Mouse (Mus musculus): ENCODE data around the gene Taok1. TPM values are rescaled to one million over a fixed set of nuclear protein-coding genes. Genes with fewer than 3 reads are reported as not detected.

Gene Taok1
- polyA plus RNA-seq, 1 experiment: 2.5 TPM

GRCm38 (mm10) chr11:77504377-77504776, 103.2 kb downstream of the Taok1 start:
- TF ChIP-seq CTCF (IDR thresholded peaks at IDR 0.05; ENCODE audit: extremely low read depth, insufficient read depth, insufficient read length, insufficient replicate concordance): no peak
- no peak for TF ChIP-seq POLR2A (IDR thresholded peaks at IDR 0.05; ENCODE audit: low read depth, low read length)
- H3K36me3 ChIP-seq (ENCODE audit: control insufficient read depth, insufficient read depth, low read length): peaks cover 28% of the 10 kb centered on the region
- no peaks in the 10 kb centered on the region; the same call in 1 of the 2 replicates for H3K4me1 ChIP-seq (ENCODE audit: control insufficient read depth, insufficient read depth, insufficient read length)
- no peak overlapping the region for H3K27ac ChIP-seq (ENCODE audit: insufficient read depth, low read length)
- no peak for DNase-seq (ENCODE audit: low read depth in 1 of 2, low spot score in 2 of 2)
- H3K27me3 ChIP-seq (ENCODE audit: control insufficient read depth, insufficient read depth, low read length): no peaks in the 10 kb centered on the region
- no peak overlapping the region for H3K4me3 ChIP-seq (ENCODE audit: extremely low read depth, insufficient read depth, insufficient read length)
- 95% methylated on average over 19 of the region's 19 CpGs for WGBS

DNA sequence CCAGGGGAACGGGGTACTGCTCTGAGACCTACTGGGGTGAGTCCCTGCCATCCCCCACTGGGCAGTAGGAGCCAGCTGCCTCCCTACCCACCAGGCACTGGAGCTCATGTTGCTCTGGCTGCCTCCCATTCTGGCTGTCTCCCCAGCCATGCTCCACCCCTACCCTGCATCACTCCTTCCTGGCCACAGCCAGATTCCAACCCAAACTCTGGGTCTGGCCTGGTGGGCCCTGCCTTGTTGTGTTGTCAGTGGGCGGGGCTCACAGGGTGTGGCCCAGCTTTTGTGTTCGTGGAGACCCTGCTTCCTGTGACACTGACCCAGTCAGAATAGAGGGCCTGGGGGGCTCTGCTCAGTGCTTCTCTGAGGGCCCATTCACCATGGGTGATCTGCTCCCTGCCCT, 104.1 kb downstream of the Taok1 start:
- Histone ChIP-seq H3K27me3 (ENCODE audit: control insufficient read depth, insufficient read depth, low read length) (no peaks in the 10 kb centered on the region), H3K4me3 (ENCODE audit: extremely low read depth, insufficient read depth, insufficient read length) (no peak overlapping the region), H3K27ac (ENCODE audit: insufficient read depth, low read length) (no peak overlapping the region), H3K36me3 (ENCODE audit: control insufficient read depth, insufficient read depth, low read length) (peaks cover 28% of the 10 kb centered on the region), H3K4me1 (ENCODE audit: control insufficient read depth, insufficient read depth, insufficient read length) (no peaks in the 10 kb centered on the region; the same call in 1 of the 2 replicates)
- WGBS: 82% methylated on average over 3 of the region's 3 CpGs
- no peak for TF ChIP-seq POLR2A (IDR thresholded peaks at IDR 0.05; ENCODE audit: low read depth, low read length)
- TF ChIP-seq CTCF (IDR thresholded peaks at IDR 0.05; ENCODE audit: extremely low read depth, insufficient read depth, insufficient read length, insufficient replicate concordance): no peak
- DNase-seq (ENCODE audit: low read depth in 1 of 2, low spot score in 2 of 2): no peak

- peaks cover 28% of the 10 kb centered on the region for H3K36me3 ChIP-seq (ENCODE audit: control insufficient read depth, insufficient read depth, low read length)
- no peaks in the 10 kb centered on the region for H3K4me1 ChIP-seq (ENCODE audit: control insufficient read depth, insufficient read depth, insufficient read length)
- no peaks in the 10 kb centered on the region for H3K27me3 ChIP-seq (ENCODE audit: control insufficient read depth, insufficient read depth, low read length)
- no peak overlapping the region for H3K4me3 ChIP-seq (ENCODE audit: extremely low read depth, insufficient read depth, insufficient read length)
- no peak for DNase-seq (ENCODE audit: low read depth in 1 of 2, low spot score in 2 of 2)
- H3K27ac ChIP-seq (ENCODE audit: insufficient read depth, low read length): no peak overlapping the region
- TF ChIP-seq POLR2A (IDR thresholded peaks at IDR 0.05; ENCODE audit: low read depth, low read length) (no peak), CTCF (IDR thresholded peaks at IDR 0.05; ENCODE audit: extremely low read depth, insufficient read depth, insufficient read length, insufficient replicate concordance) (no peak)
- 92% methylated on average over 6 of the region's 6 CpGs for WGBS
These were observed 105.1 kb downstream of the Taok1 start for GRCm38 (mm10) chr11:77502481-77502880.

DNA sequence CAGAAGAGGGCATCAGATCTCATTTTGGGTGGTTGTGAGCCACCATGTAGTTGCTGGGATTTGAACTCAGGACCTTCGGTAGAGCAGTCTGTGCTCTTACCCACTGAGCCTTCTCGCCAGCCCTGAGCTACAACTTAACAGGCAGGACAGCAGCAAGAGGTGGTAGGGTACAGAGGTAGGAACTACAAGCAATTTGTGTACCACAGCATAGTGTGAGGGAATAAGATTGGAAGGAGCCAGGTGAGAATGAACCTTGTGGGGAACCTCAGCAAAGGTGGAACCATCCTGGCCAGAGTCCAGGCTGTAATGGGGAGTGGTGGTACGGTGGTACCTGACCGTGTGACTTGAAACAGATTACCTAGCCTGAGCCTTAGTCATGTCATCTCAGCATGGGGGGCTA, 105.6 kb downstream of the Taok1 start:
- no peak for DNase-seq (ENCODE audit: low read depth in 1 of 2, low spot score in 2 of 2)
- peaks cover 3% of the 10 kb centered on the region; the same call in 1 of the 2 replicates for H3K4me1 ChIP-seq (ENCODE audit: control insufficient read depth, insufficient read depth, insufficient read length)
- H3K4me3 ChIP-seq (ENCODE audit: extremely low read depth, insufficient read depth, insufficient read length): no peak overlapping the region
- 91% methylated on average over 4 of the region's 4 CpGs for WGBS
- H3K36me3 ChIP-seq (ENCODE audit: control insufficient read depth, insufficient read depth, low read length): peaks cover 28% of the 10 kb centered on the region
- no peak for TF ChIP-seq POLR2A (IDR thresholded peaks at IDR 0.05; ENCODE audit: low read depth, low read length)
- no peak for TF ChIP-seq CTCF (IDR thresholded peaks at IDR 0.05; ENCODE audit: extremely low read depth, insufficient read depth, insufficient read length, insufficient replicate concordance)
- H3K27ac ChIP-seq (ENCODE audit: insufficient read depth, low read length): no peak overlapping the region
- no peaks in the 10 kb centered on the region for H3K27me3 ChIP-seq (ENCODE audit: control insufficient read depth, insufficient read depth, low read length)

DNA sequence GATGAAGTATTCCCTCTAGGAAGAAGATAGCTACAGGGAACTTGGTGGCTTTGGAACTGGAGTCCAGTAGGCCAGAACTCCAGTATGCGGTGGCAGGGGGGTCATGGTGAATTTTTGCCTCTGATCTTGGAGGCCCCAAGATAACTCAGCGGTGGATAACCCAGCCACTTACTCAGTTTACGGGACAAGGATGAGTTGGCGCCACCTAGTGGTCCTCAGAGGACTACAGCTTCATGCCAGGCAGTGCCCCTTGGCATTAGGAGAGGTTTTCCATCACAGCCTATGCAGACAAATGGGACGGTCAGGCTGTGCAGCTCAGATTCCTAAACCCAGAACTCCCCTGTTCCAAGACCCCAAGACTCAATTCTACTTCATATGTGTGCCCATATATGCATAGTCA, 106.2 kb downstream of the Taok1 start:
- Histone ChIP-seq H3K36me3 (ENCODE audit: control insufficient read depth, insufficient read depth, low read length) (peaks cover 25% of the 10 kb centered on the region), H3K4me1 (ENCODE audit: control insufficient read depth, insufficient read depth, insufficient read length) (peaks cover 3% of the 10 kb centered on the region; the same call in 1 of the 2 replicates), H3K4me3 (ENCODE audit: extremely low read depth, insufficient read depth, insufficient read length) (no peak overlapping the region), H3K27ac (ENCODE audit: insufficient read depth, low read length) (no peak overlapping the region), H3K27me3 (ENCODE audit: control insufficient read depth, insufficient read depth, low read length) (no peaks in the 10 kb centered on the region)
- 16% methylated on average over 5 of the region's 5 CpGs for WGBS
- no peak for TF ChIP-seq POLR2A (IDR thresholded peaks at IDR 0.05; ENCODE audit: low read depth, low read length)
- TF ChIP-seq CTCF (IDR thresholded peaks at IDR 0.05; ENCODE audit: extremely low read depth, insufficient read depth, insufficient read length, insufficient replicate concordance): peak; percentile 81; the same call in 1 of the 2 replicates
- DNase-seq (ENCODE audit: low read depth in 1 of 2, low spot score in 2 of 2): peak in 1 of 2 experiments; percentile 70

DNA sequence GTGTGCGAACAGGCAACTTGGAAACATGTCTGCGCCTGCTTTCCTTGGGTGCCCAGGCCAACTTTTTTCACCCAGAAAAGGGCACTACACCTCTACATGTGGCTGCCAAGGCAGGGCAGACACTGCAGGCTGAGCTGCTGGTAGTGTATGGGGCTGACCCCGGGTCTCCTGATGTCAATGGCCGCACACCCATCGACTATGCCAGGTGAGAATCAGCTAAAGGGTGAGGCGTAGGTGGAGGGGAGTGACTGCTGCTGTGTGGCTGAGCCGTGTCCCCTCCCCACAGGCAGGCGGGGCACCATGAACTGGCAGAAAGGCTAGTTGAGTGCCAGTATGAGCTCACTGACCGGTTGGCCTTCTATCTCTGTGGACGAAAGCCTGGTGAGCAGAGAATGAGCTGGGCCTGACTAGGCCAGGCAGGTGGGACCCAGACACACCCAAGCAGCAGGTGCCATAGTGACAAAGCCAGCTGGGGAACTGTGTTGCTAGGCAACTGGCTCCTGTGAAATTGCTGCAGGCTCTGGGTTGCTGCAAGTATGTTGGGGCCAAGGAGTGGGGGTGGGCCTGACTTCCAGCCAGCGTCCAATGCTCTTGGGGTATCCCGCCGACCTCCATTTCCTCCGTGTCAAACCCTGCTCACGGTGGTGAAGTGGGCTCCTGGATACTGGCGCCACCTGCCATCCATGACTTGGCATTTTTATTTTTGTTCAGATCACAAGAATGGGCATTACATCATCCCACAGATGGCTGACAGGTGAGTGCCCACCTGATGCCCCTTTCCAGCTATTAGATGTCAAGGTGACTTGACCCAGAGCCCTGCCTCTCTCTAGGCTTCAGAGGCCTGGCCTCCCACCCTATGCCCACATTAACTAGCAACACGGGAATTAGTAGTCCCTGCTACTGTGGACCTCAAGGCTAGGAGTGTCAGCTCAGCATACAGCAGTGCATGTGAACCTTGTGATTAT, 107.0 kb downstream of the Taok1 start:
- H3K27ac ChIP-seq (ENCODE audit: insufficient read depth, low read length): no peak overlapping the region
- no peak for DNase-seq (ENCODE audit: low read depth in 1 of 2, low spot score in 2 of 2)
- TF ChIP-seq POLR2A (IDR thresholded peaks at IDR 0.05; ENCODE audit: low read depth, low read length): no peak
- TF ChIP-seq CTCF (IDR thresholded peaks at IDR 0.05; ENCODE audit: extremely low read depth, insufficient read depth, insufficient read length, insufficient replicate concordance): no peak
- H3K4me3 ChIP-seq (ENCODE audit: extremely low read depth, insufficient read depth, insufficient read length): no peak overlapping the region
- no peaks in the 10 kb centered on the region for H3K27me3 ChIP-seq (ENCODE audit: control insufficient read depth, insufficient read depth, low read length)
- peaks cover 20% of the 10 kb centered on the region for H3K36me3 ChIP-seq (ENCODE audit: control insufficient read depth, insufficient read depth, low read length)
- 86% methylated on average over 17 of the region's 17 CpGs for WGBS
- peaks cover 3% of the 10 kb centered on the region; the same call in 1 of the 2 replicates for H3K4me1 ChIP-seq (ENCODE audit: control insufficient read depth, insufficient read depth, insufficient read length)

DNA sequence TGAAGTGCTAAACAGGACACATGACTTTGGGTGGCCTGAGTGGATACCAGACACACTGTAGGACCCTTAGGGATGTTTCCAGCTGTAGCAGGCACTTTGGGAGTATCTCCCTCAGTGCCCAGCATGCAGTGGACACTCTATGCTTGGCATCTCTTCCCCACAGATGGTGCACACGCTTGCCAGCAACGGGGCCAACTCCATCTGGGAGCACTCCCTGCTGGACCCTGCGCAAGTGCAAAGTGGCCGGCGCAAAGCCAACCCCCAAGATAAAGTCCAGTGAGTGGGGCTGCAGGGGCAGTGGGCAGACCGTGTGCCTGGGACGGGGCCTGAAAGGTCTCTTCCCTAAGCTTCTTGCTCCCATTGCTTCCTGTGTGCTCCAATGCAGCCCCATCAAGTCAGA, 108.3 kb downstream of the Taok1 start:
- Histone ChIP-seq H3K4me1 (ENCODE audit: control insufficient read depth, insufficient read depth, insufficient read length) (peaks cover 7% of the 10 kb centered on the region; the same call in 1 of the 2 replicates), H3K4me3 (ENCODE audit: extremely low read depth, insufficient read depth, insufficient read length) (no peak overlapping the region), H3K27me3 (ENCODE audit: control insufficient read depth, insufficient read depth, low read length) (no peaks in the 10 kb centered on the region), H3K27ac (ENCODE audit: insufficient read depth, low read length) (no peak overlapping the region), H3K36me3 (ENCODE audit: control insufficient read depth, insufficient read depth, low read length) (peaks cover 8% of the 10 kb centered on the region)
- 91% methylated on average over 7 of the region's 7 CpGs for WGBS
- TF ChIP-seq CTCF (IDR thresholded peaks at IDR 0.05; ENCODE audit: extremely low read depth, insufficient read depth, insufficient read length, insufficient replicate concordance) (no peak), POLR2A (IDR thresholded peaks at IDR 0.05; ENCODE audit: low read depth, low read length) (no peak)
- no peak for DNase-seq (ENCODE audit: low read depth in 1 of 2, low spot score in 2 of 2)
